Mouse (Mus musculus) cerebellum, adult 2 months (tissue): ENCODE data around the gene Mrgprh.

Experiments
- CTCF ChIP-seq: fragments of 200-500 bp; IDR thresholded peaks from 2 replicates; pipeline ENCODE4 v1.5.1; 2011; ENCODE audit warnings: low read depth, mild to moderate bottlenecking, control low read depth, low read length, moderate library complexity, borderline replicate concordance; ENCODE audit not compliant: insufficient read depth
- POLR2A ChIP-seq: fragments of 200-500 bp; IDR thresholded peaks from 2 replicates; pipeline ENCODE4 v1.6.1; 2011; ENCODE audit warnings: low read length, control low read depth, borderline replicate concordance; ENCODE audit not compliant: insufficient read depth

- no peak for TF ChIP-seq CTCF
- TF ChIP-seq POLR2A: no peak
These were observed 3.4 kb upstream of the Mrgprh start for GRCm38 (mm10) chr17:12872275-12873028.
